Mouse (Mus musculus) lung, postnatal 36 days (tissue): ENCODE data around the gene Slc7a6os.

Experiments
- DNase-seq: peaks from one replicate; pipeline ENCODE4 v3.0.0; 2022; ENCODE audit warnings: mixed read lengths

The Slc7a6os gene

DNA sequence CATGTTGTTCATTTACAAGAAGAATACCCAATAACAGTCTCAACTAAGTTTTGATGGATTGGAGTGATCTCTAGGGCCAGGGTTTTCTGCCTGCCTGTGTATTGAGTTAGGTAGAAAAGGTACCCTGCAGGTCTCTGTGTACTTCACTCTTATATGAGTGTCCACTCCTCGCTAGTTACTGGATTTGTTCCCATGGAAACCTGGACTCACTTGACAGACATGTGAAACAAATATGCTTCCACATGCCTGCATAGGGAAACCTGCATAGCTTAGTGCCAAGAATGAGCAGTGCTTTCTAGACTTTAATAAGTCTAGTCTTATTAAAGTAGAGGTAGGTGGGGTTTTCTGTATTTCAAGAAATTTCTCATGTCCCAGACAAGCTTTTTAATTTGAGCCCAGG lies 33.8 kb downstream of the Slc7a6os start:
- DNase-seq: peak; percentile 46

DNA sequence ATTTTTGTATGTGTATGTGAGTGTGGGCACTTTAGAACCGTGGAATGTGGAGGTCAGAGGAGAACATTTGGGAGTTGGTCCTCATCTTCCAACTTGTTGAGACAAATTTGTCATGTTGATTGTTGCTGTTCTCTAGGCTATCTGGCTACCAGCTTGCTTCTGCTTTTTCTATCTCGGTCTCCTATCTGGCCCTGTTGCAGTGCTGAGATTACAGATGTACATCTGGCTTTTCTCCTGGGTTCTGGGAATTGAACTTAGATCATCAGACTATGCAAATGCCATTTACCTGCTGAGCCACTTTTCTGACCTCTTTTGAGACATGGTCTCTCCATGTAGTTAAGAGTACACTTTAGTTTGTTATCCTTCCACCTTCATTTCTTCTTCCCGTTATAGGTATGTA lies 37.2 kb downstream of the Slc7a6os start:
- no peak for DNase-seq

DNA sequence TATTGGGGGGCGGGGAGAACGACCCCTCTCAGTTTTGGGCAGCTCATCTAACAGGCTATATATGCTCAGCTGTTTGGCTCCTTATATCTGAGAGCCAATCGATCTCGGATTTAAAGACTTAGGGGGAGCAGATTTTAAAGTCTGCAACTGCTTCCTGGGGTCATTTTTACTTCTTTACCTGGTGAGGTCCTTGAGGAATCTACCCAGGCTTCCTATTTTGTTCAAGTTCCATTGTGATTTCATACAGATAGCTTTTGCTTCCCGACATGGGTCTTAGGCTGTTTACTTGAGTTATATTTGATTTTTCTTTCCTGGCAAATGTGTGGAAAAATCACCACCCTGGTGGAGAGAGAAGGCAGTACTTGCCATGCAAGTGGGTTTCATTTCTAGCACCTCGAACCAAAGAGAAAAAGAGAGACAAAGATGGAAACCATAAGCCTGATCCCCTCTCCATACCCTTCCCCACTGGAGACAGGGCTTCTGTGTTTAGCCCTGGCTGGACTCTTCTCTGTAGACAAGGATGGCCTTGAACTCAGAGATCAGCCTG lies 40.7 kb downstream of the Slc7a6os start:
- no peak for DNase-seq

DNA sequence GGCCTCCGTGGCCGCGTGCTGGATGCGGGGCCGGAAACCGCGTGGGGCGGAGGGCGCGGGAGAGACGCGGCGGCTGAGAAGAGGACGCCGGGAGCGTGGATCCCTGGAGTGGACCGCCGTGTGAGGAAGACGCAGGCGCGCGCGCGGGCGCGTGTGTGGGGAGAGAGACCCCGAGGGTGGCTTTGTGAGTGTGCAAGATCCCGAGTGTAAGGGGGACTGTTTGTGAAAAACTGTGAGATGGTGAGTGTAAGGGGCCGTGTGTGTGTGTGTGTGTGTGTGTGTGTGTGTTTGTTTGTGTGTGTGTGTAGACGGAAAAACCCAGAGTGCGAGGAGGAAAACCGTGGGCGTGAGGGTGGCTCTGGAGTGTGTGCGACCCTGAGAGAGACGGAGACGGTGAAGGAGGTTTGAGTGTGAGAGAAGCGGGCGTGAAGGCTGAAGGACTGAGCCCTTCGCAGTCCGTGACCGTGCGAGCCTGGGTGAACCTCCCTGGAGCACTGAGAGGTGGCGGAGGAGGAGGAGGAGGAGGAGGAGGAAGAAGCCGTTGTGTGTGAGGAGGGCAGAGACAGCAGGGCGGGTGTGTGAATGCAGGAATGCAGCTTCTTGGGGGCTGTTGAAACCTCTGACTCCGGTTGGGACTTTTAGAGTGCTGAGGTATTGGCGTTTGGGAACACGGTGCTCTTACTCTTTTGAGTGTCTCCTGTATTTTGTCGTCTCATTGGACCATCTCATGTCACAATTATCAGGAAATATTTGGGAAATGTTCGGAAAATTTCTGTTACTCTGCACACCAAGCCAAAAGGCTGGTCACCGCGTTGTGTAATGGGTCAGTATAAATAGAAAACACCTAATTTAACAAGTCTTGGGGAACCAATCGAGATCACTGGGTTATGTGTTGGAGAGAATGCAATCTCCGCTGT lies 41.5 kb downstream of the Slc7a6os start:
- DNase-seq: peak; percentile 53

DNA sequence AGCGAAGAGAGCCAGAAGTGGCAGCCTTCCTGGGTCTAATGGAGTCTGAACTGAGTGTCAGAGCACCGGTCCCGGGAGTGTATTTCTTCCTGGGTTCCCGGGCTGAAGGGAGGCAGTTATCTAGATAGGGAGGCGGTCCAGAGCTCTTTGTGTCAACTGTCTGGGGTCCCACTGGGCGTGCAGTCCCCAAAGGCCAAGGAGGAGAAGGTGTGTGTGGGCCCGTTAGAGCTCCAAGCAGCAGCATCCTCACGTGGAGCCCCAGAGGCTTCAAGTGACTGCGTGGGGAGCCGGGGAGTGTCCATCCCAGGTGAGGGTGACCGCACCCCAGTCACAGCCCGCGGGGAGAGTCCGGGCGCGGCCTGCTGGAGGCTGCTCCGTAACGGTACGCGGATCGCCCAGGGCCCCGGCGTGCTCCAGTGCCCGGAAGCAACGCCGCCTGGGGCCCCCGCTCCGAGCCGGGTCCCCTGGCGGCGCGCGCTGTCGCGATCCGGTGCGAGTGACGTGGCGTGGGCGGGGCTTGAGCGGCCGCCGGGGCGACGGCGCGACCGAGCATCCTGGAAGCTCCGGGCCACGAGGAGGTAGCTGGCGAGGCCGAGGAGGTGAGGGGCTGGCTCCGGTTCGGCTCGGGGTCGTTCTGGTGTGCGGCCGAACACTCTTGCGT lies 42.2 kb downstream of the Slc7a6os start, which contains the start of gene Slc7a6:
Gene Slc7a6 (plus strand): TSS at position 502 of the 661 bp plus-strand sequence.
- DNase-seq: peak; percentile 89

DNA sequence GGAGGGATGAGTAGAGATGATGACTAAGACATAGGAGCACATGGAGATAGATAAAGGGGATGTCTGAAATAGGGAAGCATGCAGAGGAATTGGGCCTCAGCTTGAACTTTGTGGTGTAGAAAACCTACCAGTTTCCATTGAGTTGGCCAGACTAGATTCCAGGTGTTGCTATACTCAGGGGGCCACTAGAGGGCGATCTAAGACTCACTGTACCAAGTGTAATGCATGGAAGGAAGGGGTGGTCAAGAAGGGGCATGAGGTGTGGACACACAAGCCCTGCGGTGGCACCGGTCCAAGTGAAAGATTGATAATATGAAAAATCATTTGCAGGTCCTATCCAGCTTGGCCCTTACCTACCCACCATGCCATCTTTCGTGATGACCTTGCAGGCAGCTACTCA lies 45.3 kb downstream of the Slc7a6os start:
- peak; percentile 92 for DNase-seq

DNA sequence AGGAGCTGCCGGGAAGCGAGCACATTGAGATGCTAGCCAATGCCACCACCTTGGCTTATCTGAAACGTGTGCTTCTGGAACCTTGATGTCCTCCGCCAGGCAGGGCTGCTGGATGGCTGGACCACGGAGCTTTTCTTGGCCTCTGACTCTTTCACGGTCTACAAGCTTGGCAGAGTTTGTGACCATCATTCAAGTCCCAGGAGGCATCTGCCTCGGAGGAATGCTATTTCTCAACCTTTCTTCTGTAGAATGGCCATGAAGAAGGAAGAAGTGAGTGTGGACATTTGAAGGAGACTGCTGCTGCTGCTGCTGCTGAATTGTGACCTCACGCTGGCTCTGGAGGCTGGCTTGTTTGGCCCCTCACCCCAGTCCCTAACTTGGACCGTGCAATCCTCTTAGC lies 47.5 kb downstream of the Slc7a6os start:
- DNase-seq: no peak

DNA sequence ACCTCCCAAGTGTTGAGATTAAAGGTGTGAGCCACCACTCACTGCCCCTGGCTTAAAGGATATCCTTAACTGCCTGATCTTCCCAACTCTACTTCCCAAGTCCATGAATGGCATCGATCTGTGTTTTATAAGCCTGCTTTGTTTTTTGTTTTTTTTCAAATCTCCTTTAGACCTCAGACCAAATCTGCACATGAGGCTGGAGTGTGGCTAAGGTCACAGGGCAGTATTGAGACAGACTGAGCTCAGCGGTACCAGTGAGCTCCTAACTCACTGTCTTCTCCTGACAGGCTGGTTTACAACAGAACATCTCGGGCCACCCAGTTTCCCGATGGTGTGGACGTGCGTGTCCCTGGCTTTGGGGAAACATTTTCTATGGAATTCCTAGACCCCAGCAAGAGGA lies 50.9 kb downstream of the Slc7a6os start:
- no peak for DNase-seq

DNA sequence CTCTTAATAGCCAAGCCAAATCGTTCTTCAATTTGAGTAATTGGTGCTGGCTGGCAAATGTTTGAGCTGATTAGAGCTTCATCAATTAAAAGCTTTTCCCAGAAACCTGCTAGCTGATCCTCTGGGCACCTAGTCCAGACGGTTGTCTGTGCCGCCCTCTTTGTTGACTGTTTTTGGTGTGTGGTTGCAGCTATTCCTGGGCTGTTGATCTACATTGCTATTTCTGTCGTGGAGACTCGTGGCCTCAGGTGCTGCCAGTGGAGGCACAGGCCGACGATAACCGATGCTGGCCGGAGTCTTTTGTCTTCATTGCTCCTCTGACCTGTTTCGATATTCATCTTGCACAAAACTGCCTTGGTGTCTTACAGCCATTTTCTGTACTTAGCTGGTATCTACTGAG lies 52.4 kb downstream of the Slc7a6os start:
- no peak for DNase-seq

DNA sequence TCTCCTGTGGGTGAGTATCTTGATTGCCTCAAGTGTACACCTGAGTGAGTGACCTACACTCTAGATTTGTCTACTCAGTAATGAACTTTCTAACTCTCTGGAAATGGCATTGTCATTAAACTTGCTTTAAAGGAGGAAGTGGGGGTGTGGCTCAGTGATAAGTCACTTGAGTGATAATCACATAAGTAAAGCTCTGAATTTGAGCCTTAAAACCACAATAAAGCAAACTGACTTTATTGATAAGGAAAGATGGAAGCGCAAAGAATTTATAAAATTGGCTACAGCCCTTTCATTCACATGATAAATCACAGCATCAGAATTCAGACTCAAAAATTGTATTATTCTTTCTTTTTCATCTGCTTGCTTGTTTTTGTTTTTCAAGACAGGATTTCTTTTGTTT lies 53.3 kb downstream of the Slc7a6os start:
- no peak for DNase-seq

DNA sequence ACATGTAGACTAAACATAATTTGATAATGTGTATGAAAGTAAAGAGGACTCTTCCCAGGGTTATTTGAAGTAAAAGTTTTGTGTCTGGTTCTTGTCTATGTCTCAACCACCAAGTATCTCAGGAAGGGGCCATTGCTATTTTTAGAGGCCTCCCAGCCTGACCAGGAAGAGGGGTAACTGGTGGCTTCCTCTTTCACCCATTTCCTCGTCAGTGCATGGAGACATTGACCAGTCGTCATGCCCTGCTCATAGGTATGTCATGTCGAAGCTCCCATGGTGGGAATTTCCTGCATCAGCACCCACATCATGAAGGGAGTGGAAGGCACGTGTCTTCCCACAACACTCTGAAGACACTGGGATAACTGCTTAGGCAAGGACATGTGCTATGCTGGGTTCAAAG lies 57.9 kb downstream of the Slc7a6os start:
- DNase-seq: no peak

DNA sequence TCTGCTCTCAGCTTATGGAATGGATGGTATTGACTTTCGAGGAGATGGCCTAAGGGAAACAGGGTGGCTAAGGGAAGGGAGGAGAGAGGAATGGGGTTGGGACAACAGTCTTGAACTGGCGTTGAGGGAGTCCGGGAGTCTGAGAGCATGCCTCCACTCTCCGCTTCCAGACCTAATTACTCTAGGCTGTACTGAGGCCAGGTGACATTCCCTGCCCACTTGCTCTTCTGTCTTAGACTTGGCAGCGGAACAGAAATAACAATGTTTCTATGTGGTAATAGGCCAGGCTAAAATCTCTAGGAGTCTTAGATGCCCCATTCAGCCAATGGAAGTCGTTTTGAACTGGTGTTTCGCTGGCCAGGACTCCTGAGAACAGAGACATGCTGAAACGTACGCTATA lies 59.7 kb downstream of the Slc7a6os start:
- no peak for DNase-seq
